Mouse (Mus musculus) ES-E14 (cell line): ENCODE data around the gene Slamf1.

Experiments
- HCFC1 ChIP-seq: IDR thresholded peaks from 2 replicates; pipeline ENCODE4 v1.6.1; 2012; ENCODE audit warnings: low read length, inconsistent platforms, borderline replicate concordance; ENCODE audit not compliant: insufficient read depth
- MAFK ChIP-seq: IDR thresholded peaks from 2 replicates; pipeline ENCODE4 v1.6.1; 2014; ENCODE audit warnings: mild to moderate bottlenecking, low read depth, low read length, inconsistent platforms; ENCODE audit not compliant: insufficient read depth

DNA sequence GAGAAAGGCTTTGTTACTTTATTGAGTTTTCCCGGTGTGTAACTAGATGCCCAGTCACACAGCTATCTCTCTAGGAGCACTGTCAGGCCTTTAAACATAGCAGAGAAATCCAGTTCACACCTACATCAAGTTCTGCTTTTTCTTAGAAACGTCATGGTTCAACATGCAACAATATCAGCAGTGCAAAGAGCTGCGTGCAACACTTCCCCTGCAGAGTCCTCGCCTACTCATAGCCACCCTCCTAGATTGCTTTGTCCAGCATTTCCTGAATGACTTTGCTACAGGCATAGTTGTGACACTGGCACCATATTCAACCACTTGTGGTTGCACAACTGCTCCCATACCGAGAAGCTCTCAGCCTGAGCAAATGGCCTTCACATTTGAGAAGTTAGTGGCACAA is 82.5 kb downstream of the Slamf1 start:
- no peak for TF ChIP-seq HCFC1
- no peak for TF ChIP-seq MAFK
